Mouse (Mus musculus) liver, embryonic 16.5 days (tissue): Measurements from ENCODE around the gene Atxn1. TPM values are rescaled to one million over a fixed set of nuclear protein-coding genes. Genes with fewer than 3 reads are reported as not detected.

ENCODE experiments used
- ATAC-seq: fragments of 200-750 bp; cut with Nextera tagmentation; 2 replicates; pipeline ENCODE4 v1.8.0; 2017; ENCODE audit warnings: low read depth, mild to moderate bottlenecking, moderate number of reproducible peaks, moderate library complexity
- H3K27ac ChIP-seq: fragments of 300-500 bp; sonication (generic); 2 replicates; pipeline ENCODE4 v1.5.1; 2014; ENCODE audit warnings: mild to moderate bottlenecking, low read length
- H3K27me3 ChIP-seq: fragments of 300-500 bp; sonication (generic); 2 replicates; pipeline ENCODE4 v1.6.1; 2014; ENCODE audit warnings: low read depth, low read length, mixed read lengths; ENCODE audit not compliant: control insufficient read depth, insufficient read depth
- H3K36me3 ChIP-seq: fragments of 300-500 bp; sonication (generic); 2 replicates; pipeline ENCODE4 v1.6.1; 2014; ENCODE audit warnings: mild to moderate bottlenecking; ENCODE audit not compliant: control insufficient read depth, insufficient read depth
- H3K4me1 ChIP-seq: fragments of 300-500 bp; sonication (generic); 2 replicates; pipeline ENCODE4 v1.6.1; 2014; ENCODE audit warnings: low read depth, low read length, mixed read lengths; ENCODE audit not compliant: control insufficient read depth
- H3K4me2 ChIP-seq: fragments of 300-500 bp; sonication (generic); 2 replicates; pipeline ENCODE4 v1.6.1; 2014; ENCODE audit warnings: low read depth, low read length, mixed read lengths
- H3K4me3 ChIP-seq: fragments of 300-500 bp; sonication (generic); 2 replicates; pipeline ENCODE4 v1.5.1; 2014; ENCODE audit warnings: low read depth, mild to moderate bottlenecking, low read length
- H3K9ac ChIP-seq: fragments of 300-500 bp; sonication (generic); 2 replicates; pipeline ENCODE4 v1.6.1; 2014; ENCODE audit warnings: low read depth, low read length
- H3K9me3 ChIP-seq: fragments of 300-500 bp; sonication (generic); replicated peaks from 2 replicates; pipeline ENCODE4 v1.6.1; 2016; ENCODE audit warnings: low read length; ENCODE audit not compliant: control insufficient read depth
- WGBS: fragments of 180-500 bp; shearing (Covaris S2); extraction: QIAGEN DNeasy Blood & Tissue Kit; methylation state at CpG from one replicate; pipeline ENCODE4 v1.1.7; 2014; ENCODE audit not compliant: insufficient replicate concordance; 5-methylcytosine and 5-hydroxymethylcytosine counted together
- polyA plus RNA-seq: library from polyadenylated mRNA; unstranded; fragments of >200 nt; fragmentation: Nextera tagmentation; extraction: Ambion mirVana; gene quantifications from 2 replicates; pipeline ENCODE4 v1.2.1, GENCODE M21; 2015

Atxn1 gene
- polyA plus RNA-seq, result 2.8 and 3.2 TPM in 2 replicates

GRCm38 (mm10) chr13:45964853-45965593 is at the start of gene Atxn1:
TSS of gene Atxn1 (minus strand) at chr13:45965008.
- peak; percentile 76 for ATAC-seq
- WGBS, result under 1% methylated on average over 53 of the region's 53 CpGs

DNA sequence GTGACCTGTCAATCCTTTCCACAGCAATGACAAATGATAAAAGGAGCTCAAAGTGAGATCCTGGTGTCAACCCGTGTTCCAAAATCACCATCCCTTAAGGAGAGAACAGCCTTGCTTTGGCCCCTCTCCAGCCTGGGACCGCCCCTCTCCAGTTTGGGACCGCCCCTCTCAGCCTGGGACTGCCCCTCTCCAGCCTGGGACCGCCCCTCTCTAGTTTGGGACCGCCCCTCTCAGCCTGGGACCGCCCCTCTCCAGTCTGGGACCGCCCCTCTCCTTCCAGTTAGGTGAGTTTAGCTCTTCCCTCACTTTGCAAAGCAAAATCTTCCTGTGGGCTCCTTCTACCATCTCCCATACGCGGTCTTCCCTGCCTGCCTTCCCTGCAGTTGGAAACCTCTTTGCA is 46.4 kb upstream of the Atxn1 start:
- H3K4me3 ChIP-seq, result no peak overlapping the region
- H3K36me3 ChIP-seq, result no peaks in the 10 kb centered on the region
- peaks cover 2% of the 10 kb centered on the region; the same call in 1 of the 2 replicates for H3K4me1 ChIP-seq
- 35% methylated on average over 9 of the region's 9 CpGs for WGBS
- H3K27me3 ChIP-seq, result peaks cover 6% of the 10 kb centered on the region
- H3K27ac ChIP-seq, result no peak overlapping the region
- no peaks in the 10 kb centered on the region for H3K9me3 ChIP-seq
- no peak overlapping the region for H3K9ac ChIP-seq
- ATAC-seq, result no peak
- no peak overlapping the region for H3K4me2 ChIP-seq

More at GRCm38 (mm10) chr13:45964853-45965593, at the start of gene Atxn1:
- Histone ChIP-seq H3K4me2 (peak within 1 kb of the TSS; percentile 83), H3K9ac (peak within 1 kb of the TSS; percentile 86), H3K4me1 (peaks cover 16% of the 10 kb centered on the region), H3K27me3 (no peaks in the 10 kb centered on the region), H3K9me3 (no peaks in the 10 kb centered on the region), H3K36me3 (no peaks in the 10 kb centered on the region), H3K27ac (peak within 1 kb of the TSS; percentile 87), H3K4me3 (peak within 1 kb of the TSS; percentile 79)

GRCm38 (mm10) chr13:46010075-46010474 is 45.3 kb upstream of the Atxn1 start:
- no peak for ATAC-seq
- Histone ChIP-seq H3K4me3 (no peak overlapping the region), H3K4me2 (no peak overlapping the region), H3K27ac (no peak overlapping the region), H3K27me3 (peaks cover 6% of the 10 kb centered on the region), H3K4me1 (peaks cover 2% of the 10 kb centered on the region; the same call in 1 of the 2 replicates), H3K9me3 (no peaks in the 10 kb centered on the region), H3K9ac (no peak overlapping the region), H3K36me3 (no peaks in the 10 kb centered on the region)
- 64% methylated on average over 12 of the region's 12 CpGs for WGBS

GRCm38 (mm10) chr13:46008831-46009666 is 44.2 kb upstream of the Atxn1 start:
- Histone ChIP-seq H3K4me1 (peaks cover 2% of the 10 kb centered on the region; the same call in 1 of the 2 replicates), H3K4me3 (no peak overlapping the region), H3K27ac (no peak overlapping the region), H3K9ac (no peak overlapping the region), H3K27me3 (peaks cover 6% of the 10 kb centered on the region), H3K9me3 (no peaks in the 10 kb centered on the region), H3K36me3 (no peaks in the 10 kb centered on the region), H3K4me2 (no peak overlapping the region)
- no peak for ATAC-seq
- 19% methylated on average over 30 of the region's 30 CpGs for WGBS

DNA sequence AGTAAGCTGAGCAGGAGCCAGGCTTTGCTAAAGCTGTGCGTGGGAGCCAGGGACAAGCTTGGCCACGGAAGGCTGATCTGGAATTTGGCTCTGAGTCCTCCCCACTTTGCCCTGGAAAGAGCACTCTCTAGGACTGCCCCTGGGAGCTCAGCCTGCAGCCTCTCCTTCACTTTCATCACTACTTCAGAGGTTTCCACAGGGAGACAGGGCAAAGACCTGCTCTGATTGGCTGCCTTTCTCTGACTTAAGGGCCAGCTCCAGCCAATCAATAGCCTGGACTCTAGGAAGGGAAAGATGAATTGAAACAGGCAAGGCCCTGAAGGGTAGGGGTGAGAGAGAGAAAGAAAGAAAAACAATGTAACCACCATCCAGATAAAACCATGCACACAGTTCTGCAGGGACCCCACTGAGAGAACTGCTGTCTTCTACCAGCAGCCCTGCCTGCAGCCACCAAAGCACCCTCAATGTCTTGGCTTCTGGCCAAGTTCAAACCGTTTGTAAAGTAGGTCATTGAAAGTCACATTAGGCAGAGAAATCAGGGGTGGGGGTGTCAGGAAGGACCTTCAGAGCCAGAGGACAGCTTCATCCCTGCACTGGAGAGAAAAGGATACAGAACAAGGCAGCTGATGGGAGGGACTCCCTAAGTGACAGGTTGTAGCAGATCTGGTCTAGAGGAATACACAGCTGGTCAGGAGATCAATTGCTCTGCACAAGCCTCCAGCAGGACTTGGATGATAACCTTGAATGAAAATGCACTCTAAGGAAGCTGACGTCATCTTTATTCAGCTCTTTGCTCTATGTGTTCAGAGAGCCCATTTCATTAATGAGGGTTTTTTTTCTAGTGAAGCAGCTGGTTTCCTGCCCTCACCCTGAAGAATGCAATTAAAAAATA is 41.6 kb upstream of the Atxn1 start:
- Histone ChIP-seq H3K4me2 (no peak overlapping the region), H3K36me3 (no peaks in the 10 kb centered on the region), H3K9ac (no peak overlapping the region), H3K9me3 (no peaks in the 10 kb centered on the region), H3K4me3 (no peak overlapping the region), H3K27me3 (peaks cover 6% of the 10 kb centered on the region), H3K4me1 (peaks cover 2% of the 10 kb centered on the region; the same call in 1 of the 2 replicates), H3K27ac (no peak overlapping the region)
- WGBS, result 28% methylated on average over 4 of the region's 4 CpGs
- ATAC-seq, result no peak

DNA sequence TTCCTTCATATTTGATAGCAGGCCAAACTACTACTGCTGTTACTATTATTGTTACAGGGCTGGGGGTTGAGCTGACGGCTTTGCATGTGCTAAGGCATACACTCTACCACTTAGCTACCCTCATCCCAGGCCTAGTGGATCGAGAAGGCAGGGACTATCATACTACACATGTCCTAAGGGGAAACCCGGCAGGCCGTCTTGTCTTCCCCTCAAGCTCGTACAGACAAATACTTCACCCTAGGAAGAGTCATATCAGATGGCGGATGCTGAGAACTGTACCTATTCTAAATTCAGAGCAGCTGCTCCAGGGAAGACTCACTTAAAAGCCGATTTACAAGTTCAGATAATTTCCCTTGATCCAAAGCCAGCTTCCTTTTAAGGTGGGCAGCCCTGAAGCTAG is 40.8 kb upstream of the Atxn1 start:
- H3K36me3 ChIP-seq, result no peaks in the 10 kb centered on the region
- no peak for ATAC-seq

DNA sequence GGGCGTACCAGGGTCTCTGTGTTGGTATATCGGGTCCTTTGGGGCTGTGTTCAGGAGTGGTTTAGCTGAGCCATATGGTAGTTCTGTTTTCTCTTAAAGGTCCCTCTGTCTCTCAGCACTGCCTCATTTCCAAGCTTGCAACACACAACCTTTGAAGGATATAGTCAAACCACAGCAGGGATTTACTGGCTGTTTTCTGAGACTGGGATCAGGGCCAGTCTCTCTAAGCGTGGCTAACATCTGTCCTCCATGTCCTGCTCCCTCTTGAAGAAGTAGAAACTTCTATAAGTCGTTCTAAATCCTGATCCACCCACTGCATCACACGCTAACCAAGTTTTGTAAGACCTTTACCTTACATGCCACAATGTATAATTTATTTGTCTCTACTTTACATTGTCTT is 36.5 kb upstream of the Atxn1 start:
- Histone ChIP-seq H3K4me2 (no peak overlapping the region), H3K27ac (no peak overlapping the region), H3K4me3 (no peak overlapping the region), H3K4me1 (no peaks in the 10 kb centered on the region), H3K9me3 (no peaks in the 10 kb centered on the region), H3K9ac (no peak overlapping the region), H3K36me3 (no peaks in the 10 kb centered on the region), H3K27me3 (no peaks in the 10 kb centered on the region)
- 63% methylated on average over 5 of the region's 5 CpGs for WGBS
- ATAC-seq, result no peak

More for the DNA sequence above, 40.8 kb upstream of the Atxn1 start:
- H3K4me1 ChIP-seq, result peaks cover 2% of the 10 kb centered on the region; the same call in 1 of the 2 replicates
- no peaks in the 10 kb centered on the region for H3K9me3 ChIP-seq
- H3K27me3 ChIP-seq, result peaks cover 6% of the 10 kb centered on the region
- 53% methylated on average over 7 of the region's 7 CpGs for WGBS
- no peak overlapping the region for H3K4me3 ChIP-seq
- no peak overlapping the region for H3K9ac ChIP-seq
- H3K27ac ChIP-seq, result no peak overlapping the region
- H3K4me2 ChIP-seq, result no peak overlapping the region

DNA sequence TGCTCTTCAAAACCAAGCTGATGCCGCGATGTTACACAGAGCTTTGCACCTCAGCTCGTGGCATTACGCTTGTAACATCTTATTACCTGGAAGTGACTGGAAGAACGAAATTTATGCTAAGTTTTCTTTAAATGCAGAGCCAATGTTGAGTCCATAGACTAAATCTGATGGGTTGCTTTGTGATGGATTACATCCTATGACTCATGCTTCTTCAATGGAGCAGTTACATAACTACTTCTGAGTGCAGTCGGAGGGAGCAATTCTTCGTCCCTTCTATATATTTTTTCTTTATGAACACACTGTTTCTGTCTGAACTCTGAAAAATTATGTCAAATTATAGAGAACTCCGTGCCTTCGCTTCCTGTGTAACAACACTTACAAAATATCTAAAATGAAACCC is 28.1 kb upstream of the Atxn1 start:
- no peaks in the 10 kb centered on the region for H3K36me3 ChIP-seq
- no peaks in the 10 kb centered on the region for H3K9me3 ChIP-seq
- 60% methylated on average over 9 of the region's 9 CpGs for WGBS
- ATAC-seq, result no peak
- no peak overlapping the region for H3K4me3 ChIP-seq
- no peak overlapping the region for H3K27ac ChIP-seq
- H3K27me3 ChIP-seq, result no peaks in the 10 kb centered on the region
- H3K9ac ChIP-seq, result no peak overlapping the region
- no peak overlapping the region for H3K4me2 ChIP-seq
- H3K4me1 ChIP-seq, result no peaks in the 10 kb centered on the region
